Mouse (Mus musculus): Measurements from ENCODE around the gene Sycp1.
A peak's percentile ranks its signal among the peaks of the same experiment; 100 is the strongest.

Sycp1 gene

GRCm38 (mm10) chr3:102935451-102936354 is at the start of gene Sycp1:
Gene Sycp1 (minus strand): TSS chr3:102936100.
- ATAC-seq (ENCODE audit: low TSS enrichment) = no peak

GRCm38 (mm10) chr3:102980349-102980736 is 44.4 kb upstream of the Sycp1 start:
- ATAC-seq (ENCODE audit: low TSS enrichment) = no peak

GRCm38 (mm10) chr3:102979550-102980348 is 43.8 kb upstream of the Sycp1 start:
- ATAC-seq (ENCODE audit: low TSS enrichment) = peak; percentile 78

GRCm38 (mm10) chr3:102976906-102977305 is 41.0 kb upstream of the Sycp1 start:
- no peak for ATAC-seq (ENCODE audit: low TSS enrichment)

GRCm38 (mm10) chr3:102970508-102970907 is 34.6 kb upstream of the Sycp1 start:
- peak; percentile 47; the same call in 1 of the 2 replicates for ATAC-seq (ENCODE audit: low TSS enrichment)

- no peak for ATAC-seq (ENCODE audit: low TSS enrichment)
These were observed 34.2 kb upstream of the Sycp1 start for GRCm38 (mm10) chr3:102970067-102970466.

GRCm38 (mm10) chr3:102964033-102964432 is 28.1 kb upstream of the Sycp1 start, which contains the start of gene Nr1h5:
Gene Nr1h5 (minus strand): TSS chr3:102964133.
- no peak for ATAC-seq (ENCODE audit: low TSS enrichment)

- ATAC-seq (ENCODE audit: low TSS enrichment) = no peak
These were observed 19.7 kb upstream of the Sycp1 start for GRCm38 (mm10) chr3:102955596-102955995.

GRCm38 (mm10) chr3:102955143-102955542 is 19.2 kb upstream of the Sycp1 start:
- ATAC-seq (ENCODE audit: low TSS enrichment) = no peak

GRCm38 (mm10) chr3:102954476-102954875 is 18.6 kb upstream of the Sycp1 start:
- no peak for ATAC-seq (ENCODE audit: low TSS enrichment)

GRCm38 (mm10) chr3:102946861-102947260 is 11.0 kb upstream of the Sycp1 start:
- no peak for ATAC-seq (ENCODE audit: low TSS enrichment)

- no peak for ATAC-seq (ENCODE audit: low TSS enrichment)
These were observed 10.4 kb upstream of the Sycp1 start for GRCm38 (mm10) chr3:102946312-102946711.

- ATAC-seq (ENCODE audit: low TSS enrichment) = no peak
These were observed 2.2 kb upstream of the Sycp1 start for GRCm38 (mm10) chr3:102938100-102938499.

- ATAC-seq (ENCODE audit: low TSS enrichment) = no peak
These were observed 36.8 kb downstream of the Sycp1 start for GRCm38 (mm10) chr3:102899136-102899535.

GRCm38 (mm10) chr3:102880529-102880928 is 55.4 kb downstream of the Sycp1 start:
- ATAC-seq (ENCODE audit: low TSS enrichment) = no peak

- ATAC-seq (ENCODE audit: low TSS enrichment) = no peak
These were observed 87.2 kb downstream of the Sycp1 start for GRCm38 (mm10) chr3:102848661-102849060.

- no peak for ATAC-seq (ENCODE audit: low TSS enrichment)
These were observed 93.5 kb downstream of the Sycp1 start for GRCm38 (mm10) chr3:102842386-102842785.

- ATAC-seq (ENCODE audit: low TSS enrichment) = peak; percentile 72
These were observed 132.0 kb downstream of the Sycp1 start for GRCm38 (mm10) chr3:102803937-102804336.

GRCm38 (mm10) chr3:102787369-102787768 is 148.5 kb downstream of the Sycp1 start:
- ATAC-seq (ENCODE audit: low TSS enrichment) = peak; percentile 41; the same call in 1 of the 2 replicates

- no peak for ATAC-seq (ENCODE audit: low TSS enrichment)
These were observed 153.3 kb downstream of the Sycp1 start, which contains the start of gene Tshb for GRCm38 (mm10) chr3:102782618-102783017. Gene Tshb (minus strand): TSS chr3:102782718.

- ATAC-seq (ENCODE audit: low TSS enrichment) = no peak
These were observed 162.9 kb downstream of the Sycp1 start for GRCm38 (mm10) chr3:102773018-102773417.
